Mouse (Mus musculus): ENCODE measurements at regions not wholly inside any gene's neighbourhood (a gene's known extent, or its start where the extent isn't known, plus 50 kb on each side); places are given as distances from the start of the nearest gene placed in this dataset.
A peak's percentile ranks its signal among the peaks of the same experiment; 100 is the strongest.

DNA sequence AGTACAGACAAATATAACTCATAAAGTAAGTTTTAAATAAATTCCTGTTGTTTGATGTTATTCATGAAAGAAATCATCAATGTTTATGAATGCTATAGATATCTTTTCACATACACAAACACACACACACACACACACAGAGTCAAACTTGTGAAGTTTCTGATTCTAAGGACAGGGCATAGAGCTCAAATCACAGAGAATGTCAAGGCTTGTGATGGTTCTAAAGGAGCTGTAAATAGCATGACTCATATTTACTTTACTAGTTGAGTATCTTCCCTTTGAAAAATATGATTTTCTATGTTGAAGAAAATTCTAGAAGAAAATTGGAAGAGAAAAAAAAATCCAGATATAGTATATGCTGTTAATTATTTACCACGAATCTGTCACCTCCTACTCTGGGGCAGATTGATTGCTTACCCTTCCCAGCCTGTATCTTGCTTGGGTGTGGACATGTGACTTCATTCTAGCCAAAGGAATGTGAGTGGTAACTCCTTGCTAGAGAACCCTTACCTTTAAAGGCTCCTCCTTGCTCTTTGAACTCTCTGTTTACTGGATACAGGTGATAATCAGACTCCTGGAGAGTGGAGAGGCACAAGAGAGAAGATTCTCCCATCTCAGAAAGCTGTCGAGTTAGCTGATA, 259.0 kb downstream of the Gpd2 start:
- Histone ChIP-seq H3K27ac (ENCODE audit: low read length) (no peak overlapping the region), H3K9ac (replicated peaks; ENCODE audit: low read depth, low read length) (no peak overlapping the region), H3K27me3 (ENCODE audit: control insufficient read depth, insufficient read depth, low read length) (no peaks in the 10 kb centered on the region), H3K36me3 (ENCODE audit: control insufficient read depth, insufficient read depth, low read length) (no peaks in the 10 kb centered on the region), H3K4me3 (ENCODE audit: low read depth, low read length) (no peak overlapping the region), H3K9me3 (ENCODE audit: control insufficient read depth, low read depth, low read length) (no peaks in the 10 kb centered on the region), H3K4me1 (ENCODE audit: control insufficient read depth, insufficient read depth, low read length) (no peaks in the 10 kb centered on the region), H3K4me2 (replicated peaks; ENCODE audit: low read depth, low read length) (no peak overlapping the region)
- ATAC-seq (ENCODE audit: insufficient number of reproducible peaks, insufficient read depth, low FRiP score, low read depth) = 0 out of 2 replicates have a peak, but pooled peaks have one; percentile 65
- WGBS = 43% methylated on average over 2 of the region's 2 CpGs

DNA sequence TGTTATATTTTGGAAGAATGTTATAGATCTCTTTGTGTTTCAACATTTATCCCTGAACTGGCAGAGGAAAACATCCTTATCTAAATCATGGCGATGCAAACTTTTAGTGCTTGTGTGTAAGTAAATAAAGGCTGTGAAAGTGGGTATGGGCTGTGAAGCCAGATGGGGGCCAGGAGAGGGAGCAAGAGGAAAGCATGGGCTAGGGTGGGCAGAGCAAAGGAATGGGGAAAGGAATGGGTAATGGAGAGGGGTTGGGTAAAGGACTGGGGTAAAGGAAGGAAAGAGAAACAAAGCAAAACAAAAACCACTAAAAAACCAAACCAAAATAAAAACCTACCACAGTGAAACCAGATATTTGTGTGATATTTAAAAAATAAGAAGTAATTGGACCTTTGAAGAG, 260.5 kb downstream of the Gpd2 start:
- Histone ChIP-seq H3K27me3 (ENCODE audit: control insufficient read depth, insufficient read depth, low read length) (no peaks in the 10 kb centered on the region), H3K4me3 (ENCODE audit: low read depth, low read length) (no peak overlapping the region), H3K9ac (replicated peaks; ENCODE audit: low read depth, low read length) (no peak overlapping the region), H3K36me3 (ENCODE audit: control insufficient read depth, insufficient read depth, low read length) (no peaks in the 10 kb centered on the region), H3K27ac (ENCODE audit: low read length) (no peak overlapping the region), H3K4me1 (ENCODE audit: control insufficient read depth, insufficient read depth, low read length) (no peaks in the 10 kb centered on the region), H3K4me2 (replicated peaks; ENCODE audit: low read depth, low read length) (no peak overlapping the region), H3K9me3 (ENCODE audit: control insufficient read depth, low read depth, low read length) (no peaks in the 10 kb centered on the region)
- ATAC-seq (ENCODE audit: insufficient number of reproducible peaks, insufficient read depth, low FRiP score, low read depth) = no peak
- WGBS = 57% methylated on average over 1 of the region's 1 CpGs

DNA sequence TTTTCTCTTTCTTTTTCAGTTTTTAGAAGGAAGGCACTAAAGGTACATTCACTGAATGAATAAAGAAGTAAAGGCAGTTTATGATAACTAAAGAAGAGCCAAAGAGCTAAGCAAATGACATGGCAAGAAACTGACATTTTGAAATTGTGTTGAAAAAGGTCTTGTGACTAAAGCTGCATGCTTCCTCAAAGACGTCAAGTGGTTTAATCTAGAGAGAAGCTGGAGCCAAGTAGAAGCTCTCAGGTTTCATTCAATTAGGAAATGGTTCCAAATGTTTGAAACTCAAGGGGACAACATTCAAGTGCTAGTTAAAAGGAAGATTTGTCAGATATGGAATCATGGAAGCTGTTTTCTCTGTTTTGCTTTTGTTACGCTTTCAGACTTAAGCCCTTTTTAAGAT, 267.2 kb downstream of the Gpd2 start:
- 56% methylated on average over 2 of the region's 2 CpGs for WGBS
- Histone ChIP-seq H3K9ac (replicated peaks; ENCODE audit: low read depth, low read length) (no peak overlapping the region), H3K27ac (ENCODE audit: low read length) (no peak overlapping the region), H3K27me3 (ENCODE audit: control insufficient read depth, insufficient read depth, low read length) (no peaks in the 10 kb centered on the region), H3K36me3 (ENCODE audit: control insufficient read depth, insufficient read depth, low read length) (no peaks in the 10 kb centered on the region), H3K9me3 (ENCODE audit: control insufficient read depth, low read depth, low read length) (no peaks in the 10 kb centered on the region), H3K4me1 (ENCODE audit: control insufficient read depth, insufficient read depth, low read length) (no peaks in the 10 kb centered on the region), H3K4me2 (replicated peaks; ENCODE audit: low read depth, low read length) (no peak overlapping the region), H3K4me3 (ENCODE audit: low read depth, low read length) (no peak overlapping the region)
- ATAC-seq (ENCODE audit: insufficient number of reproducible peaks, insufficient read depth, low FRiP score, low read depth) = no peak

DNA sequence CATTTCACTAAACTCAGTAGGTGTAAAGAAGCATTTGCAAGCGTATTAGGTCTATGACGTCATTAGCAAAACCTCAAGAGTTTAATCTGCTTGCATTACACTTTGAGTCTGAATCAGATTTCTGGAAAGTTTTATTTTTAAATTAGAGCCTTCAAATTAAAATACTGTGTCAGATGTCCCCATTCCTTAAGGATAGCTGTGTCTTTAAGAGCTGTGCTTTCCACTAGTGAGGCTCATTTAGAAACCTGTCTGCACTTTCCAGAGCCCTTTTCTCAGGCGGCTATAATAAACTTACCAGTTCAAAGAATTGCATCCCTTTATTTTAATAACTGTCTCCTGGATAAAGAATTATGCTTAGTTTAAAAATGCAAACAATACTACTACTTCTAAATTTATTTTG, 285.0 kb downstream of the Gpd2 start:
- Histone ChIP-seq H3K4me1 (ENCODE audit: control insufficient read depth, insufficient read depth, low read length) (no peaks in the 10 kb centered on the region), H3K27me3 (ENCODE audit: control insufficient read depth, insufficient read depth, low read length) (no peaks in the 10 kb centered on the region), H3K27ac (ENCODE audit: low read length) (no peak overlapping the region), H3K4me2 (replicated peaks; ENCODE audit: low read depth, low read length) (no peak overlapping the region), H3K4me3 (ENCODE audit: low read depth, low read length) (no peak overlapping the region), H3K9me3 (ENCODE audit: control insufficient read depth, low read depth, low read length) (no peaks in the 10 kb centered on the region), H3K9ac (replicated peaks; ENCODE audit: low read depth, low read length) (no peak overlapping the region), H3K36me3 (ENCODE audit: control insufficient read depth, insufficient read depth, low read length) (no peaks in the 10 kb centered on the region)
- ATAC-seq (ENCODE audit: insufficient number of reproducible peaks, insufficient read depth, low FRiP score, low read depth) = no peak
- 76% methylated on average over 3 of the region's 3 CpGs for WGBS

DNA sequence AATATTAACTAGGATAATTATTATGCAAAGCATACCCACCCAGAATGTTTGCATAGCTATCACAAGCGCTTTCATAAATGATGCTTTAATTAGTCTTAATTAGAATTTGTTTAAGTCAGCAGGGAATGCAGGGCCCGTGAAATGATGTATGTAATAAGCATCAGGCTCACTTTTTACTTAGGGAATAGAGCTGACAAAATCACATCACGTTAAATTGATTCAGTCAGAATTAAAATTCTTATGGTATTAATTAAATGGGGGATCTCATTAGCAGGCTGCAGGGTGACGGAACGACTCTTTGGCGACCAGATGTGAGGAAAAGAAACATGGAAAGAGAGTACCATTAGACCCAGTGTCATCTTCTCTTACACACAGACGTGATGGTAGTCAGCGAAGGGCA, 285.5 kb downstream of the Gpd2 start:
- H3K27ac ChIP-seq (ENCODE audit: low read length) = no peak overlapping the region
- no peak overlapping the region for H3K9ac ChIP-seq (replicated peaks; ENCODE audit: low read depth, low read length)
- H3K4me1 ChIP-seq (ENCODE audit: control insufficient read depth, insufficient read depth, low read length) = no peaks in the 10 kb centered on the region
- H3K36me3 ChIP-seq (ENCODE audit: control insufficient read depth, insufficient read depth, low read length) = no peaks in the 10 kb centered on the region
- no peaks in the 10 kb centered on the region for H3K9me3 ChIP-seq (ENCODE audit: control insufficient read depth, low read depth, low read length)
- no peak overlapping the region for H3K4me3 ChIP-seq (ENCODE audit: low read depth, low read length)
- H3K4me2 ChIP-seq (replicated peaks; ENCODE audit: low read depth, low read length) = no peak overlapping the region
- H3K27me3 ChIP-seq (ENCODE audit: control insufficient read depth, insufficient read depth, low read length) = no peaks in the 10 kb centered on the region
- no peak for ATAC-seq (ENCODE audit: insufficient number of reproducible peaks, insufficient read depth, low FRiP score, low read depth)
- WGBS = 84% methylated on average over 8 of the region's 8 CpGs

DNA sequence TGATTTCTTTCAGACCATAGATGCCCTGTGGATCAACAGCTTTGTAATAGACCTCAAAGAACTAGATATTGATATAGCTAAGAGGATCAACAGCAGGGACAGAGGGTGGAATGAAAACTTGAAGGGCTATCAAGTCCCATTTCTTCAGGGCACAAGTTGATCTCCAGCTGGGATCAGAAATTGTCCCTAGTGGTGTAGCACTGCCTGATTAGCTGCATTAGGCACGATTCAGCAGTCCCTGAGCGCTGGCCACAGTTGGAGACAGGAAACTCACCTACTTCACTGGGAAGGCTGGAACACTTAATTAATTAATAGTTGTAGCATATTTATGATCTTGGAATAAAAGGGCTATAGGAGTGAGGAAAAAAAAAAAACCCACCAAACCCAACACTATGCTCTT, 290.5 kb downstream of the Gpd2 start:
- no peak overlapping the region for H3K9ac ChIP-seq (replicated peaks; ENCODE audit: low read depth, low read length)
- no peaks in the 10 kb centered on the region for H3K36me3 ChIP-seq (ENCODE audit: control insufficient read depth, insufficient read depth, low read length)
- no peaks in the 10 kb centered on the region for H3K9me3 ChIP-seq (ENCODE audit: control insufficient read depth, low read depth, low read length)
- H3K4me3 ChIP-seq (ENCODE audit: low read depth, low read length) = no peak overlapping the region
- H3K4me1 ChIP-seq (ENCODE audit: control insufficient read depth, insufficient read depth, low read length) = no peaks in the 10 kb centered on the region
- 67% methylated on average over 2 of the region's 2 CpGs for WGBS
- no peaks in the 10 kb centered on the region for H3K27me3 ChIP-seq (ENCODE audit: control insufficient read depth, insufficient read depth, low read length)
- no peak overlapping the region for H3K27ac ChIP-seq (ENCODE audit: low read length)
- no peak overlapping the region for H3K4me2 ChIP-seq (replicated peaks; ENCODE audit: low read depth, low read length)
- ATAC-seq (ENCODE audit: insufficient number of reproducible peaks, insufficient read depth, low FRiP score, low read depth) = no peak

DNA sequence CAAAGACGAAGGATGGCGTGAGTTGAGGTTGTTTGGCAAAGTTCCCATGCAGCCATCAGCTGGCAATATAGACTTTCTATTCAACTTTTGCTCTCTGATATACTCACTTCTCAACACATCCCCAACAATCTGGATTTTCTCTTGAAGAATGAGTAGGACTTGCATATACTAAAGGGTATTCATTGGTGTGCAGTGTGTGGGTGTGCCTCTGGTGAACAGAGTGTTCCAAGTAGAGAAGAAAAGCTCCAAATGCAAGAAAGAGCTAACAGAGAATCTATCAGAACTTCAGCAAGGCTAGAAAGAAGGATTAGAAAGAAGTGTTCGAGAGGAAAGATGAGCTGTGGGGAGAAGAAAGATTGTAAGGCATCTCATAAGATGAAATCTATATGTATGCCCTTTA, 302.4 kb downstream of the Gpd2 start:
- Histone ChIP-seq H3K4me3 (ENCODE audit: low read depth, low read length) (no peak overlapping the region), H3K27ac (ENCODE audit: low read length) (no peak overlapping the region), H3K4me2 (replicated peaks; ENCODE audit: low read depth, low read length) (no peak overlapping the region), H3K36me3 (ENCODE audit: control insufficient read depth, insufficient read depth, low read length) (no peaks in the 10 kb centered on the region), H3K9ac (replicated peaks; ENCODE audit: low read depth, low read length) (no peak overlapping the region), H3K27me3 (ENCODE audit: control insufficient read depth, insufficient read depth, low read length) (no peaks in the 10 kb centered on the region), H3K9me3 (ENCODE audit: control insufficient read depth, low read depth, low read length) (no peaks in the 10 kb centered on the region), H3K4me1 (ENCODE audit: control insufficient read depth, insufficient read depth, low read length) (no peaks in the 10 kb centered on the region)
- ATAC-seq (ENCODE audit: insufficient number of reproducible peaks, insufficient read depth, low FRiP score, low read depth) = no peak
- WGBS = 94% methylated on average over 3 of the region's 3 CpGs

DNA sequence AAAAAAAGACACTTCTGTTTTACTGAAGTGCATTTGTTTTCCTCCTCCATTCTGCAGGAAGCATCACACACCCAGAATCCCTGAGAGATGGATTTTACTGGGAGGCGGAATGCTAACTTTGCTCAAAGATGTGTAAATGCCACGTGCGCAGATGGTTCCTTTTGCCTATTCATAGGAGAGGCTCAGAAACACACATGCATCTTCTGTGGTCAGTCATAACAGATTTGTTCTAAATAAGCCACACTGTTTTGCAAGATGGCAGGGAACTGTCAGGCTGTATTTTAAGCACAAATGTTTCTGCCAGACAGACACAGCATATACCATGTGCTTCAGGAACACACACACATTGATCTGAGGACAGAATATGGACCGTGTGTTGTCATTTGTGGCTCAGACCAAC, 327.8 kb downstream of the Gpd2 start:
- 88% methylated on average over 4 of the region's 4 CpGs for WGBS
- H3K36me3 ChIP-seq (ENCODE audit: control insufficient read depth, insufficient read depth, low read length) = no peaks in the 10 kb centered on the region
- H3K4me3 ChIP-seq (ENCODE audit: low read depth, low read length) = no peak overlapping the region
- no peaks in the 10 kb centered on the region for H3K4me1 ChIP-seq (ENCODE audit: control insufficient read depth, insufficient read depth, low read length)
- no peak for ATAC-seq (ENCODE audit: insufficient number of reproducible peaks, insufficient read depth, low FRiP score, low read depth)
- no peaks in the 10 kb centered on the region for H3K27me3 ChIP-seq (ENCODE audit: control insufficient read depth, insufficient read depth, low read length)
- H3K4me2 ChIP-seq (replicated peaks; ENCODE audit: low read depth, low read length) = no peak overlapping the region
- H3K27ac ChIP-seq (ENCODE audit: low read length) = no peak overlapping the region
- H3K9me3 ChIP-seq (ENCODE audit: control insufficient read depth, low read depth, low read length) = no peaks in the 10 kb centered on the region
- H3K9ac ChIP-seq (replicated peaks; ENCODE audit: low read depth, low read length) = no peak overlapping the region

DNA sequence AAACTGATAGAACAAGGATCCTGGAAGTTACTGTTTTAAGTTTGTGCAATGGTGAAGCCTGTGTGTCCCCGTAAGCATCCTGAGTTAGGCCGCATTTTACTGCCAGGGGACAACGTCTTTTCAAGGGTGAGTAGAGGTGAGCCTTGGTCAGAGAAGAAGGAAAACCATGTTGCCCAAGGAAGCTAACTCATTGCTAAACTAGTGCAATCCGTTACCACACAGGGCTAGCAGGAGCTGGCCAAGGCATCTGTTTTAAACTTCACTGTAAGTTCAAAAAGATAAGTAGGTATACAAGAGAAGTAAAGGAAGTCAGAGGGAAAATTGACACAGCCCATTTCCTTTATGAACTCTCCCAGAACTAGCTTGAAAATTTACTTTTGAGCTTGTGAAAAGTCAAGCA, 328.7 kb downstream of the Gpd2 start:
- H3K27ac ChIP-seq (ENCODE audit: low read length) = no peak overlapping the region
- no peak overlapping the region for H3K9ac ChIP-seq (replicated peaks; ENCODE audit: low read depth, low read length)
- no peaks in the 10 kb centered on the region for H3K9me3 ChIP-seq (ENCODE audit: control insufficient read depth, low read depth, low read length)
- H3K4me2 ChIP-seq (replicated peaks; ENCODE audit: low read depth, low read length) = no peak overlapping the region
- no peaks in the 10 kb centered on the region for H3K27me3 ChIP-seq (ENCODE audit: control insufficient read depth, insufficient read depth, low read length)
- 79% methylated on average over 4 of the region's 4 CpGs for WGBS
- no peak overlapping the region for H3K4me3 ChIP-seq (ENCODE audit: low read depth, low read length)
- H3K36me3 ChIP-seq (ENCODE audit: control insufficient read depth, insufficient read depth, low read length) = no peaks in the 10 kb centered on the region
- no peak for ATAC-seq (ENCODE audit: insufficient number of reproducible peaks, insufficient read depth, low FRiP score, low read depth)
- no peaks in the 10 kb centered on the region for H3K4me1 ChIP-seq (ENCODE audit: control insufficient read depth, insufficient read depth, low read length)

Data from stomach, embryonic 14.5 days (tissue).